Mouse (Mus musculus) liver, embryonic 14.5 days (tissue): ENCODE measurements around the gene Olfr986. TPM values are rescaled to one million over a fixed set of nuclear protein-coding genes. Genes with fewer than 3 reads are reported as not detected.

Experiments
- ATAC-seq: fragments of 200-750 bp; cut with Nextera tagmentation; 2 replicates; pipeline ENCODE4 v1.8.0; 2017; ENCODE audit warnings: moderate number of reproducible peaks, mild to moderate bottlenecking, moderate library complexity; ENCODE audit not compliant: insufficient read depth
- DNase-seq, 3 experiments: peaks; one replicate each; pipeline ENCODE4 v3.0.0-alpha.2; 2012 to 2013; ENCODE audit warnings: low read depth in 3 of 3, low spot score in 3 of 3
- H3K27ac ChIP-seq: fragments of 300-500 bp; sonication (generic); 2 replicates; pipeline ENCODE4 v1.5.1; 2014; ENCODE audit warnings: moderate library complexity, mild to moderate bottlenecking, control low read depth, inconsistent platforms
- H3K27me3 ChIP-seq: fragments of 300-500 bp; sonication (generic); 2 replicates; pipeline ENCODE4 v1.6.1; 2014; ENCODE audit warnings: mild to moderate bottlenecking, low read length, moderate library complexity; ENCODE audit not compliant: control insufficient read depth, insufficient read depth
- H3K36me3 ChIP-seq: fragments of 300-500 bp; sonication (generic); replicated peaks from 2 replicates; pipeline ENCODE4 v1.6.1; 2014; ENCODE audit warnings: low read depth; ENCODE audit not compliant: control insufficient read depth, insufficient read depth
- H3K4me1 ChIP-seq, 2 experiments: fragments of 200-500 bp in 1 of 2; fragments of 300-500 bp in 1 of 2; sonication (generic) in 1 of 2; replicated peaks; 2 replicates each; pipeline ENCODE4 v1.6.1; 2012 to 2014; ENCODE audit warnings: antibody characterized with exemption in 1 of 2, inconsistent platforms in 1 of 2, low read length in 1 of 2; ENCODE audit not compliant: control insufficient read depth in 2 of 2, insufficient read depth in 2 of 2
- H3K4me2 ChIP-seq: fragments of 300-500 bp; sonication (generic); 2 replicates; pipeline ENCODE4 v1.6.1; 2014; ENCODE audit warnings: low read depth, mild to moderate bottlenecking, control low read depth, moderate library complexity
- H3K4me3 ChIP-seq, 2 experiments: fragments of 200-500 bp in 1 of 2; fragments of 300-500 bp in 1 of 2; sonication (generic) in 1 of 2; 2 replicates each; pipeline ENCODE4 v1.5.1; 2012 to 2014; ENCODE audit warnings: low read depth in 2 of 2, low read length in 2 of 2, mild to moderate bottlenecking in 2 of 2, control low read depth in 1 of 2, inconsistent platforms in 1 of 2, moderate library complexity in 1 of 2; ENCODE audit not compliant: insufficient read depth in 1 of 2
- H3K9ac ChIP-seq: fragments of 300-500 bp; sonication (generic); replicated peaks from 2 replicates; pipeline ENCODE4 v1.6.1; 2014; ENCODE audit warnings: mild to moderate bottlenecking, control low read depth, moderate library complexity
- H3K9me3 ChIP-seq: fragments of 300-500 bp; sonication (generic); 2 replicates; pipeline ENCODE4 v1.6.1; 2016; ENCODE audit warnings: low read length, mixed read lengths; ENCODE audit not compliant: control insufficient read depth
- CTCF ChIP-seq: IDR thresholded peaks from 2 replicates; pipeline ENCODE4 v1.5.1; 2016; ENCODE audit warnings: antibody characterized with exemption, low read depth, control low read depth
- EP300 ChIP-seq: IDR thresholded peaks from 2 replicates; pipeline ENCODE4 v1.6.1; 2016; ENCODE audit warnings: antibody characterized with exemption, low read depth
- WGBS: fragments of 180-500 bp; shearing (Covaris S2); extraction: QIAGEN DNeasy Blood & Tissue Kit; methylation state at CpG from one replicate; pipeline ENCODE4 v1.1.7; 2014; ENCODE audit not compliant: insufficient replicate concordance; 5-methylcytosine and 5-hydroxymethylcytosine counted together
- polyA plus RNA-seq, 2 experiments: library from polyadenylated mRNA; depleted of rRNA in 1 of 2; stranded (reverse) in 1 of 2; unstranded in 1 of 2; fragments of >200 nt; fragmentation: Nextera tagmentation in 1 of 2; extraction: Ambion mirVana in 1 of 2; gene quantifications; 2 replicates each; pipeline versions ENCODE4 v1.2.1 to v1.2.3; 2012 to 2014

Olfr986 gene
- polyA plus RNA-seq, 2 experiments = not detected

DNA sequence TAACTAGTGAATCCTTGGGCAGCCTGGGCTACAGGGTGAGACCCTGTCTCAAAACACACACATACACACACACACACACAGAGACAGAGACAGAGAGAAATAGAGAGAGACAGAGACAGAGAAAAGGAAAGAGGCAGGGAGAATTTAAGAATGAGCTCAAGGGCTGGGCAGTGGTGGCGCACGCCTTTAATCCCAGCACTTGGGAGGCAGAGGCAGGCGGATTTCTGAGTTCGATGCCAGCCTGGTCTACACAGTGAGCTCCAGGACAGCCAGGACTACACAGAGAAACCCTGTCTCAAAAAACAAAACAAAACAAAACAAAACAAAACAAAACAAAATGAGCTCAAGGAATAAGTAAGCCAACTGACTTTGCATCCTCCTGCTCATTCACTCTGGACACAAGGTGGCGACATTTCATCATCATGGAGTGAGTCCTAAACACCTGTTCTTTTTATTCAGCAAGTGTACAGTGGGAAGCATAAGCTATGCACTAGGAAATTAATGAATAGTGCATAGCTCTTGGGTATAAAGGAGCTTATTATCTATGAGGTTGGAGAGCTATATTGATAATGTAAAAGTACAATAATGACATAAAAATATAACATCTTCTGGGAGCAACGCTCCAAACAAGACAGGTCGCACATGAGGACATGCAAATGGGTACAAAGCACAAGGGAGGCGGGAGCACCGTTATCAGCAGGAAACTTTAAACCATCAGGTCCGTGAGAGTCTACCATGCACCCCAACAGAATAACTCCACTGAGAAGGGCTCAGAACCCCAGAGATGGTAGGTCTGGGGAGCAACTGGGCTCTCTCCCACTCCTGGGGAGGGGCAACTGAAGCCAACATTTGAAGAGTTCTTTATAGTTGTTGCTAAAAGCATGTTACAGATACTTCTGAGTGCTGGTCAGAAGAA is 47.4 kb downstream of the Olfr986 start:
- Histone ChIP-seq H3K27me3 (no peaks in the 10 kb centered on the region), H3K9ac (no peak overlapping the region), H3K4me2 (no peak overlapping the region), H3K36me3 (no peaks in the 10 kb centered on the region), H3K9me3 (no peaks in the 10 kb centered on the region), H3K4me1 (no peaks in the 10 kb centered on the region), H3K4me3 (no peak overlapping the region), H3K27ac (no peak overlapping the region)
- ATAC-seq (no peak), DNase-seq (peak; percentile 9 to 16 (median 13))
- WGBS = 45% methylated on average over 10 of the region's 10 CpGs
- TF ChIP-seq CTCF (peak; percentile 62), EP300 (no peak)

DNA sequence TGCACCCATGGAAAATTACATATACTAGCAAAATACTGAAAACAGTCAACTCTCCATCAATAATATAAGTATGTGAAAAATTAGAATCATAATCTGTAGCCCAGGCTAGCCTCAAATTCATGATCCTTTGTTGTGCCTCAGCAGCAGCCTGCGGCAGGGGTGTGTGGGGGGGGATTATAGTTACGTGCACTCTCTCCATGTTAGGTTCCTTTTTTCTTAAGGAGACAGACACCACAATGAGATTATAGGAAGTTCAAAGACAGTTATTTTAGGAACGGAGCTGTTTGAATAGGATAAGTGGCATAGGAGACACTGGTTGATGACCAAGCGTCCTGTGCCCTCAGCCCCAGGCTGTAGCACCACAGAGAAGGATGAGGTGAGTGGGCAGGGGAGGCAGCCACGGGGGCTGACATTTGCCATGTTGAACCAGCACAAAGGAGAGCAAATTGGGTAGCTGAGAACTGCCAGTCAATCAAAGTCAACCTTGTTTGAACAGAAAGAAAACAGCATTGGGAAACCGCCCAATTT is 48.1 kb downstream of the Olfr986 start:
- Histone ChIP-seq H3K9ac (no peak overlapping the region), H3K4me3 (no peak overlapping the region), H3K4me1 (no peaks in the 10 kb centered on the region), H3K4me2 (no peak overlapping the region), H3K27ac (no peak overlapping the region), H3K27me3 (no peaks in the 10 kb centered on the region), H3K36me3 (no peaks in the 10 kb centered on the region), H3K9me3 (no peaks in the 10 kb centered on the region)
- DNase-seq (no peak), ATAC-seq (no peak)
- TF ChIP-seq CTCF = no peak
- no peak for TF ChIP-seq EP300
- 22% methylated on average over 6 of the region's 6 CpGs for WGBS

- Histone ChIP-seq H3K4me2 (no peak overlapping the region), H3K4me3 (no peak overlapping the region), H3K4me1 (no peaks in the 10 kb centered on the region), H3K9ac (no peak overlapping the region), H3K36me3 (no peaks in the 10 kb centered on the region), H3K27me3 (no peaks in the 10 kb centered on the region), H3K27ac (no peak overlapping the region), H3K9me3 (no peaks in the 10 kb centered on the region)
- ATAC-seq = no peak
- TF ChIP-seq CTCF (no peak), EP300 (no peak)
- no peak for DNase-seq
- 49% methylated on average over 5 of the region's 5 CpGs for WGBS
Observed at GRCm38 (mm10) chr9:40229479-40229878, 48.8 kb downstream of the Olfr986 start.

GRCm38 (mm10) chr9:40231019-40231418 is 50.3 kb downstream of the Olfr986 start:
- DNase-seq (no peak), ATAC-seq (no peak)
- Histone ChIP-seq H3K27me3 (no peaks in the 10 kb centered on the region), H3K4me2 (no peak overlapping the region), H3K4me3 (no peak overlapping the region), H3K9ac (no peak overlapping the region), H3K36me3 (no peaks in the 10 kb centered on the region), H3K9me3 (no peaks in the 10 kb centered on the region), H3K4me1 (no peaks in the 10 kb centered on the region), H3K27ac (no peak overlapping the region)
- TF ChIP-seq EP300 (no peak), CTCF (no peak)
- 56% methylated on average over 3 of the region's 3 CpGs for WGBS
